Mouse (Mus musculus) heart, adult 18-20 months (tissue): ENCODE results near the gene Socs3. TPM values are rescaled to one million over a fixed set of nuclear protein-coding genes. Genes with fewer than 3 reads are reported as not detected.
A peak's percentile ranks its signal among the peaks of the same experiment; 100 is the strongest.

ENCODE experiments used
- DNase-seq, 2 experiments: peaks; one replicate each; pipeline ENCODE4 v3.0.0; 2021 to 2022; ENCODE audit warnings: mixed read lengths in 1 of 2
- long read RNA-seq, 2 experiments: library from polyadenylated mRNA; stranded (forward); transcript quantifications; one replicate each; pipeline ENCODE4 v2.0.0; 2021
- total RNA-seq, 2 experiments: library from RNA; stranded (reverse); gene quantifications; 2 replicates each; pipeline ENCODE4 v1.2.3; 2021

Socs3 gene
- total RNA-seq, result 1 to 10 TPM; 3.2 to 3.5 TPM
- long read RNA-seq, experiment 1, partial matches to known transcripts, result 0 of 4 reads
- long read RNA-seq, experiment 1, other reads (novel, unspliced or antisense), result 0 of 4 reads
- long read RNA-seq, experiment 2, partial matches to known transcripts, result 0 of 6 reads
- long read RNA-seq, experiment 2, other reads (novel, unspliced or antisense), result 2 of 6 reads

DNA sequence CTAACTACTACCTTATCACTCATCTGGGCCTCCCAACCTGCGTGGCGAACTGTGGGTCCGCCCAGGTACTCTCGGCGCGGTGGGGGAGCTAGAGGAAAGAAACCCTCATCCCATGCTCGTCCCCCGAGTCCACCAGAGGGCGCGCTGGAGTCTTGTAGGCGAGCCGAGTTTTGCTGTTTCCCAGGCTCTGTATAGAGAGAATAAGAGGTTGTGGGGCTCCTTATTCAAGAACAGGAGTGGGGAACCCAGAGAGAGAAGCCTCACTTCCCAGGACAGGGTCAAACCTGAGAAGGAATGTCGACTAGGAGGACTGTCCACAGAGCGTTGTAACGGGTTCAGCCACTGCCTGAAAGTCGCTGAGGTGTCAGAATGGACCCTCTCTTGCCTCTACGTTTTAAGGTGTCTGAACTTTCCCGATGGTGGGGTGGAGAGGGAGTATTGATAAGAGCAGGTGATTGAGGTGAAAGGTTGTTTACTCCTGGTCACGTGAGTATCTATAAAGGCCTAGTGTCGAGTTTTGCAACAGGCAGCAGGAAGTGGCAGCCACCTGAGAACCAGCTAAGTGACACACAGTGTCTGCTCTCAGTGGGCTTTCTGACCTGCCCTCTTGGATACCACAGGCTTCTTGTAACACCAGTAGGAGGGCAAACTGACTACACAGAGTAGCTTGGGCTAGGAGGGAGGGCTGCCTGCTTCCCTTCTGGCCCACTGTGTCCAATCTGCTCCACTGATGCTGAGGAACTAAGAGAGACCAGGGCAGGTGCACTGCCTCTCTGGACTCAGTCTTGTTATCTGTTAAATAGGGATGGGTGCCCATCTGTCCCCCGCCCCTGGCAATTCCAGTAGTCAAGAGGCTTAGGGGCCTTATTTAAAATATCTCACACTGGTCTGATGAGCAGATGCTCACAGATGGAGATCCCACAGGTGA, at the start of gene Socs3:
Socs3 (minus strand) TSS at position 103 of the 928 bp plus-strand sequence.
- DNase-seq, result peak; percentile 91 to 99

- no peak for DNase-seq
Observed at GRCm38 (mm10) chr11:118018328-118018727, 48.5 kb upstream of the Socs3 start.

DNA sequence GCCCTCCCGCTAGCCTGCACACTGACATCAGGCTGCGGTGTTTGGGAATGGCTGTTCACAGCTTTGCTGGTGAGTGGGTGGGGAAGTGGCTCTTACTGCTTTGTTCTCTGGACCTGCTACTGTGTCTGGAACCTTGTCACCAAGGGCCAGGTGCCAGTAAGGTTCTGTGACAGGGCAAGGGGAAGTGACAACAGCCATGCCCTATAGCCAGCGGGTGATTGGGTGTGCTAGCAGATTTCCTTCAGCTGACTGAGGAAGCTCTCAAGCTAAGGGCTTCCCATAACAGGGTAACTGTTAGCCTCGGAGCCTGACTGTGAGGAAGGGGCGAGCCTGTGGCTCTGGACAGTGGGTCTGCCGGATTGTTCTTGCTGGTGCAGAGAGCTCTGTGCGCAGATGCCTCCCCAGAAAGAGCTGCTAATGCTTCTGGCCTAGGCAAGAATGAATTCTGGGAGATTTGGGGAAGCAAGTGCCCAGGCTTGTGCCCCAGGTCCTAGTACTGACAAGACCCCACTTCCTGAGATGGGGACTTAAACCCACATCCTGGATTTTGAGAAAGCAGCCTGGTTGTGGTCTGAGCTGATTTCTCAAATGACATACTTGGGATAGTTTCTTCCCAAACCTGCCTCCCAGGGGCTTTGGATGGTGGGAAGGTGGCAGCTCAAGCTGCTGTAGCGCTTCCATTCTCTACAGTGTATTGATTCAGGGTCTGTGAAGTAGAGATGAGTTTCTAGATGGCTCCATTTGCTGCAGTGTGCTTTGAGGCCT, 45.7 kb upstream of the Socs3 start:
- no peak for DNase-seq

DNA sequence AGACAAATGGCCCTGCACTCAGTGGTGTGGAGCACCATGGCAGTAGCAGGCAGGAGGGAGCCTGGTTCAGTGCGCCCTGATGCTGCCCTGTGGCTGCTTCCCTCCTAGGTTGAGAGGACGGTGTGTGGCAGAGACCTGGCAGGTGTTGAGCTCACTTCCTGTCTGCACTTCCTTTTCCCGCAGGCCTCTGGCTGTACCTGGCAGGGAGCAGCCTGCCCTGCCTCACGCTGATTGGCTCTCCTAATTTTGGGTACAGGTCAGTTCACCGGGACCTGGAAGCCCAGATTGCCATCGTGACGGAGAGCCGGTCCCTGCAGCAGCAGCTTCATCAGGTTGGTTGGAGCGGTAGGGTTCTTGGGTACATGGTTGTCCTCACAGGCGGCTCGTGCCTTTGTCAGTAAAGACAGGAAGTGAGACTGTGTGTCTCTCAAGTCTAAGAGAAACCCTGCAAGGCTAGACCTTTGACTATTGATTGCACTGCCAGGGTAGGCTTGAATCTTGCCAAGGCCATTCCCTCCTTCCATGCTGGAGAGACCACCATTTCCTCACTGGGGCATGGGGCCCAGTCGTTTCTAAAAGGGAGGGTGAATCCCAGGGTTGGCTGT, 44.6 kb upstream of the Socs3 start:
- DNase-seq, result no peak

DNA sequence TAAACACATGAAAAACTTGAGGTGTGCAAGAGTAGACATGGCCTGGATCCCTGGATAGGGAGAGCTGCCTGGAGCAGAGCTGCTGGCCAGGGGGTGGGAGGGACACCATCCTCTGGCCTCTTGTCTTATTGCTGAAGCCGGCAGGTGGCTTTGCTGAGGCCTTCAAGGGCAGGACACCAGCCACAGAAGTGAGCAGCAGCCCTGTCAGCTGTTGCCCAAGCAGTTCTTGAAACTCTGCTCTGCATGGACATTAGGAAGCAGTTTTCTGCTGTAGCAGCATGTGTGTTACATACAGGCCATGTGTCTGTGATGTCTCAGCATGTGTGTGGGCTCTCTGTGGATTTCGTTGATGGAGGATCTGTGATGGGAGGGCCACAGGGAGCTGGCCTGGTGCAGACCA, 43.5 kb upstream of the Socs3 start:
- DNase-seq, result no peak

DNA sequence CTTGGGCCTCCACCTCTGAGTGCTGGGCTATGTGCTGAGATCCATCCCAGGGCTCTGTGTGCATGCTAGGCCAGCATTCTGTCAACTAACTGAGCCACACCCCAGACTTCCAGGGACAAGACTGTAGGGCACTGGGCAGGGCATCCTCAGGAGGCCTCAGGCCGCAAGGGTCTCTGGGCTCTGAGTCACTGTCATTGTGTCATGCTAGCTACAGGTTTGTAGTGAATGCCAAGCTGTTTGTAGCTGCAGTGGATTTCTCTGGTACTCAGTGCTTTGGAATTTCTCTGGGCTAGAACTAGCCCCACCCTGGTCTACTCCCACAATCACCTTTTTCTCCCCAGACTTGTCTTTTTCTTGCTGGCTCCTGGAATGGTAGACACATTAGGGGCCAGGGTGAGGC, 42.7 kb upstream of the Socs3 start:
- DNase-seq, result no peak

GRCm38 (mm10) chr11:118009865-118010571, 40.2 kb upstream of the Socs3 start:
- no peak for DNase-seq

- no peak for DNase-seq
Observed at GRCm38 (mm10) chr11:118008843-118009242, 39.0 kb upstream of the Socs3 start.

DNA sequence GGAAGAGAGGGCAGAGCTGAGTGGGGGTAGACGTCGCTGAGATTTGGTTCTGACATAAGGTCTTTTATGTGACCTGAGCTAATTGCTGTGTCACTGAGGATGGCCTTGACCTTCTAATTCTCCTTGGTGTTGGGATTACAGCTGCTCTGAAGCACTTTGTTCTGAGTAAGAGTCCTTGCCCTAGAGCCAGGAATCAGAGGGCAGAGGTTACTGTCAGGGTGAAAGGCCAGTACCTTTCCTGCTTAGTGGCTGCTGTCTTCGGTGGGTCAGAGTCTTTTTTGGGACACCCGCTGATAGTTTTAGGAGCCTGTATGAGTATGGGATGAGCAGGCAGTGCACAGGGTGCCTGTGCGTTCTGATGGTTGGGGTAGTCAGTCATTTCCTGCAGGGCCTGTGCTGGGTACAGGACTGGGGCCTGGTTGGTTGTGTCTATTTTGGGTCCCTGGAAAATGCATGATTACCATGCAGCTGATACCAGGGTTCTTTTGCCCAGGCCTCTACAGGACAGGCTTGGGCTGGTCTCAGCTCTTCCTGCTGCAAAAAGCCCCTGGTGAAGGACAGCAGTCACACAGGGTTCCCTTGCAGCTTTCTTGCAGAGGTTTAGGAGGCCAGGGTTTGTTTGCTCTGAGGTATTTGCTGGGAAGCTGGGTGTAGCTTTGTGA, 38.4 kb upstream of the Socs3 start:
- DNase-seq, result no peak

DNA sequence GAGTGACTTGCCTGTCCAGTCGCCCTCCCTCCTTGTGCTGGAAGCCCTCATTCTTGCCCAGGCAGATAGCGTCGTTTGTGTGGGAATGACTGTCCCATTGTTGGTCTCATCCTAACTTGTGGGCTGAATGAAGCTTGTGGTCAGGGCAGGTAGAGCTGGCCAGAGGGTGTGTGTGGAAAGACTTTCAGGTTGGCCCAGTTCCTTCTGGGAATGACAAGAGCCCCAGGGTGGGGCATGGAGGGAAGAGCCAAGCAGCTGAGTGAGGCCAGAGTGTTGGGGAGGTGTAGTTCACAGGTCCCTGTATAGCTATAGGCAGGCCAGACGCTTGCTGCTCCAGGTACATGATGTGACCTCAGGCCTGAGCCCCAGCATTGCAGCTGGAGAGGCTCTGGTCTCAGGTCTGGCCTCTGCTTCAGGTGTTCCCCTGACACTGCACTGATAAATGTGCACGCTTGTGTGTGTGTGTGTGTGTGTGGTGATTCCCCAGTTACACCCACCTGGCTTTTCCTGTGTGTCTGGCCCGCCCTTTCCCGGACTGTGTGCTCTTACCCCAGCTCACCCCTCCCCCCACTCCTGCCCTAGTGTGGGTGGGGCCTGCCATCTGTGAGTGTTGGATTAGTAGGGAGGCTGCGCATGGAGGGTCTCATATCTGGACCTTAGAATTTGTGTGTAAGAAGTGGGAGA, 37.8 kb upstream of the Socs3 start:
- no peak for DNase-seq

- no peak for DNase-seq
Observed at GRCm38 (mm10) chr11:118004217-118004616, 34.4 kb upstream of the Socs3 start.

DNA sequence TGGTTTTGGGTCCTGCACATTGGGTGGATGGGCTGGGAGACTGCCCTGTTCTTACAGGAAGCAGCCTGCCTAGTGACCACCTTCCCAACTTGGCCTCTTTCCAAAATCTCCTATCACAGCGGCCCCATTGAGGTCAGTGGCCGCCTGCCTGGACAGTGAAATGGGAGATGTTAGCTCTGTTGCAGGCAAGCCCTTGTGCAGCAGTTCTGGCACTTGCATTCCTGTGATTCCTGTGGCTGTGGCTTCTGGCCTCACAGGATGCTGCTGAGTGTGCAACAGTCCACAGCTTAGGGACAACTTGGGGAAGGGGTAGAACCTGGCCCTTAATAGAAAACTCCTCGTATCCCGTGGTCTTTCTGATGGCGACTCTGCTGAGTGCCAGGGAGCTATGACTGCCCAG, 33.9 kb upstream of the Socs3 start:
- DNase-seq, result no peak

- no peak for DNase-seq
Observed at GRCm38 (mm10) chr11:118003176-118003575, 33.3 kb upstream of the Socs3 start.

DNA sequence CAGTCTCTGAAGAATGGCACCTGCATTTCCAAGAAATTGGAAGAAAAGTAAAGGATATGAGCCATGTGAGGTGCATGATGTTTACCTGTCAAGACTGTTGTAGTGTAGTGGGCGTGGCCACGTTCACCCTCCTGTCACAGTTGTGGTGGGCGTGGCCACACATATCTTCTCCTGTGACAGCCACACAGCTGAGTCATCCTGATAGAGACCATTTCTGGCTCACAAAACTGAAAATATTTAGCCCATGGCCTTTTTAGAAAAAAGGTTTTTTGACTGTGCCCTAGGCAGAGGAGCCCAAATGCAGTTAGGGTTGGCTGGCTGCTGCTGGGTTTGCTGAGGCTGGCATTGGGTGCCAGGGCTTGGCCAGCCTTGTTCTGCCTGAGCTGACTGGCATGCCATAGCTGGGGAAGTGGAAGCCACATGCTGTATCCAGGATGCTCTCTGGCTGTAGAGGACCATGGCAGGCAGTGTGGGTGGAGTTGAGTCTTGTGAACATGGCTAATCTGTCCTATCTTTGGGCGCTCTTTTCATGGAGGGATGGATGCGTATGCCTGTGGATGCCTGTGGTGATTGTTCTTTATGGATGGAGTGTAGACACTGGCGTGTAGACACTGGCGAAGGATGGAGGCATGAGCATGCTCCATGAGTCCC, 30.8 kb upstream of the Socs3 start:
- no peak for DNase-seq

- DNase-seq, result no peak
Observed at GRCm38 (mm10) chr11:118000083-118000482, 30.2 kb upstream of the Socs3 start.

- peak; percentile 35 to 58 for DNase-seq
Observed at GRCm38 (mm10) chr11:117999260-117999934, 29.6 kb upstream of the Socs3 start.

GRCm38 (mm10) chr11:117998356-117998755, 28.5 kb upstream of the Socs3 start:
- DNase-seq, result no peak

GRCm38 (mm10) chr11:117997085-117997484, 27.2 kb upstream of the Socs3 start:
- no peak for DNase-seq

DNA sequence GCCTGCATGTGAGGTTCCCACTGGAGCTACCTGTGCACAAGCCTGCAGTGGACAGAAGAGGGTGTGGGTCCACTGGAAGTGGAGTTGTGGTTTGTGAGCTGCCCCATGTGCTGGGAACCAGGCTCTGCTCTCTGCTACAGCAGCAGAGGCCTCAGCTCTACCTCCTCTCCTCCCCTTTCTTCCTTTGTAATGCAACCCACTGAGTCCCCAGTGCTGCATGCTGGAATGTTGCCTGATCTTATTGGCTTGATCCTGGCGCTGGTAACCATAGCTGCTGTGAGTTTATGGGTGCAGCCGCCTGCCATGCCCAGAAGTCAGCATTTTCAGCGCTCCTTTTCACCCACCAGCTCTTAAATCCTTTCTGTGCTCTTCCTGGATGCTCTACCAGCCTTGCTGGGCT, 26.2 kb upstream of the Socs3 start:
- DNase-seq, result no peak

DNA sequence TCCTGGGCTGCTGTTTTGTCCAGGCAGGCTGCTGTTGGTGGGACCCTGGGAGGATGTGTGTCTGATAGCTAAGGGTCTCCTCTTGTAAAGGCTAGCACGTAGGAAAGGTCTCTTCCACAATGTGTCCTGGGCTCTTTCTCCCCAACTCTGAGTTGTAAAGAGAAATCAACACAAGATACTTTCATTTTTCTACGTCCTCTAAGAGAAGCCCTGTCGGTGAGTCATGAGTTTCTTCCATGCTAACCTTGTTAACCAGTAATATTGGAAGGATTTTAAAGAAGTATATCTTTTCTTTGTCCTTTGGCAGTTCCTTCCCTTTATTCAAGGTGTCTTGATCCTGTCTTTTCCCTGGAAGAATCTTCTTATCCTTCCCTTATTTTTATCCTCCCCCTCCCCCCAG, 25.8 kb upstream of the Socs3 start:
- no peak for DNase-seq
